Mouse (Mus musculus): ENCODE data around the gene Gm20388.
A peak's percentile ranks its signal among the peaks of the same experiment; 100 is the strongest.
"Not testable (repeated sequence)": the region's sequence is repeated elsewhere in the genome, so short reads cannot be mapped to it uniquely, and the experiment has no call there.

Gene Gm20388

GRCm38 (mm10) chr8:120763267-120763666 lies 852.6 kb downstream of the Gm20388 start:
- DNase-seq (ENCODE audit: low spot score in 2 of 2) = no peak

GRCm38 (mm10) chr8:120764638-120765037 lies 854.0 kb downstream of the Gm20388 start:
- no peak for DNase-seq (ENCODE audit: low spot score in 2 of 2)

GRCm38 (mm10) chr8:120766622-120767021 lies 856.0 kb downstream of the Gm20388 start:
- DNase-seq (ENCODE audit: low spot score in 2 of 2) = no peak

- peak in 1 of 2 experiments; percentile 23 for DNase-seq (ENCODE audit: low spot score in 2 of 2)
Measured at GRCm38 (mm10) chr8:120768454-120769218, 858.0 kb downstream of the Gm20388 start.

- no peak for DNase-seq (ENCODE audit: low spot score in 2 of 2)
Measured at GRCm38 (mm10) chr8:120777184-120777583, 866.5 kb downstream of the Gm20388 start.

- DNase-seq (ENCODE audit: low spot score in 2 of 2) = no peak
Measured at GRCm38 (mm10) chr8:120777732-120778131, 867.1 kb downstream of the Gm20388 start.

GRCm38 (mm10) chr8:120779106-120779505 lies 868.5 kb downstream of the Gm20388 start:
- no peak for DNase-seq (ENCODE audit: low spot score in 2 of 2)

GRCm38 (mm10) chr8:120783781-120784180 lies 873.1 kb downstream of the Gm20388 start:
- DNase-seq (ENCODE audit: low spot score in 2 of 2) = no peak

- no peak for DNase-seq (ENCODE audit: low spot score in 2 of 2)
Measured at GRCm38 (mm10) chr8:120786753-120787152, 876.1 kb downstream of the Gm20388 start.

- DNase-seq (ENCODE audit: low spot score in 2 of 2) = no peak
Measured at GRCm38 (mm10) chr8:120787631-120788030, 877.0 kb downstream of the Gm20388 start.

GRCm38 (mm10) chr8:120792710-120793109 lies 882.1 kb downstream of the Gm20388 start:
- no peak for DNase-seq (ENCODE audit: low spot score in 2 of 2)

- DNase-seq (ENCODE audit: low spot score in 2 of 2) = peak; percentile 62 to 69
Measured at GRCm38 (mm10) chr8:120795944-120796635, 885.4 kb downstream of the Gm20388 start.

- DNase-seq (ENCODE audit: low spot score in 2 of 2) = no peak
Measured at GRCm38 (mm10) chr8:120797019-120797727, 886.5 kb downstream of the Gm20388 start.

- DNase-seq (ENCODE audit: low spot score in 2 of 2) = no peak
Measured at GRCm38 (mm10) chr8:120800308-120800865, 889.7 kb downstream of the Gm20388 start.

- not testable (repeated sequence) for DNase-seq (ENCODE audit: low spot score in 2 of 2)
Measured at GRCm38 (mm10) chr8:120803661-120804375, 893.2 kb downstream of the Gm20388 start.

- DNase-seq (ENCODE audit: low spot score in 2 of 2) = no peak
Measured at GRCm38 (mm10) chr8:120804741-120805140, 894.1 kb downstream of the Gm20388 start.

- DNase-seq (ENCODE audit: low spot score in 2 of 2) = peak in 1 of 2 experiments; percentile 43
Measured at GRCm38 (mm10) chr8:120806780-120807264, 896.2 kb downstream of the Gm20388 start.

- DNase-seq (ENCODE audit: low spot score in 2 of 2) = no peak
Measured at GRCm38 (mm10) chr8:120807719-120808118, 897.1 kb downstream of the Gm20388 start.

- DNase-seq (ENCODE audit: low spot score in 2 of 2) = no peak
Measured at GRCm38 (mm10) chr8:120809050-120809449, 898.4 kb downstream of the Gm20388 start.

GRCm38 (mm10) chr8:120811953-120812352 lies 901.3 kb downstream of the Gm20388 start:
- DNase-seq (ENCODE audit: low spot score in 2 of 2) = no peak

- DNase-seq (ENCODE audit: low spot score in 2 of 2) = peak in 1 of 2 experiments; percentile 33
Measured at GRCm38 (mm10) chr8:120813028-120813427, 902.4 kb downstream of the Gm20388 start.

All from heart, adult 9 months (tissue).